Mouse (Mus musculus): Measurements from ENCODE around the gene Zfyve9. TPM values are rescaled to one million over a fixed set of nuclear protein-coding genes. Genes with fewer than 3 reads are reported as not detected.

The Zfyve9 gene
- polyA plus RNA-seq (2017; shearing (Covaris generic)), result under 1 TPM; 0.71 to 0.83 (median 0.72) TPM

GRCm38 (mm10) chr4:108780057-108780863, at the start of gene Zfyve9:
Zfyve9 (minus strand) TSS chr4:108780798.
- peak; percentile 73 for ATAC-seq

- no peak for ATAC-seq
Observed at GRCm38 (mm10) chr4:108826643-108827042, 46.0 kb upstream of the Zfyve9 start.

- ATAC-seq, result no peak
Observed at GRCm38 (mm10) chr4:108826096-108826495, 45.5 kb upstream of the Zfyve9 start.

- no peak for ATAC-seq
Observed at GRCm38 (mm10) chr4:108825677-108826076, 45.1 kb upstream of the Zfyve9 start.

GRCm38 (mm10) chr4:108811550-108811949, 31.0 kb upstream of the Zfyve9 start:
- ATAC-seq, result no peak

- no peak for ATAC-seq
Observed at GRCm38 (mm10) chr4:108811142-108811541, 30.5 kb upstream of the Zfyve9 start.

GRCm38 (mm10) chr4:108803535-108803934, 22.9 kb upstream of the Zfyve9 start:
- ATAC-seq, result no peak

- peak; percentile 69 for ATAC-seq
Observed at GRCm38 (mm10) chr4:108798083-108798830, 17.7 kb upstream of the Zfyve9 start.

- ATAC-seq, result no peak
Observed at GRCm38 (mm10) chr4:108796701-108797100, 16.1 kb upstream of the Zfyve9 start.

- no peak for ATAC-seq
Observed at GRCm38 (mm10) chr4:108793941-108794340, 13.3 kb upstream of the Zfyve9 start.

GRCm38 (mm10) chr4:108790507-108790906, 9.9 kb upstream of the Zfyve9 start:
- no peak for ATAC-seq

GRCm38 (mm10) chr4:108789258-108789936, 8.8 kb upstream of the Zfyve9 start:
- no peak for ATAC-seq

GRCm38 (mm10) chr4:108782421-108783085, 2.0 kb upstream of the Zfyve9 start:
- no peak for ATAC-seq

GRCm38 (mm10) chr4:108781596-108781995, 998 bp upstream of the Zfyve9 start:
- ATAC-seq, result no peak

GRCm38 (mm10) chr4:108780864-108781205, 237 bp upstream of the Zfyve9 start:
- ATAC-seq, result no peak

- no peak for ATAC-seq
Observed at GRCm38 (mm10) chr4:108779763-108780056, 888 bp downstream of the Zfyve9 start.

GRCm38 (mm10) chr4:108768527-108768926, 12.1 kb downstream of the Zfyve9 start:
- no peak for ATAC-seq

- no peak for ATAC-seq
Observed at GRCm38 (mm10) chr4:108759583-108759982, 21.0 kb downstream of the Zfyve9 start.

- no peak for ATAC-seq
Observed at GRCm38 (mm10) chr4:108746160-108746873, 34.3 kb downstream of the Zfyve9 start.

GRCm38 (mm10) chr4:108731582-108731981, 49.0 kb downstream of the Zfyve9 start:
- ATAC-seq, result no peak

- no peak for ATAC-seq
Observed at GRCm38 (mm10) chr4:108730450-108730849, 50.1 kb downstream of the Zfyve9 start.

GRCm38 (mm10) chr4:108724102-108724501, 56.5 kb downstream of the Zfyve9 start:
- no peak for ATAC-seq
